Mouse (Mus musculus) heart, adult 18-20 months (tissue): Measurements from ENCODE around the gene Gm48552. TPM values are rescaled to one million over a fixed set of nuclear protein-coding genes. Genes with fewer than 3 reads are reported as not detected.
A peak's percentile ranks its signal among the peaks of the same experiment; 100 is the strongest.

ENCODE experiments used
- DNase-seq, 2 experiments: peaks; one replicate each; pipeline ENCODE4 v3.0.0; 2021 to 2022; ENCODE audit warnings: mixed read lengths in 1 of 2
- long read RNA-seq, 2 experiments: library from polyadenylated mRNA; stranded (forward); transcript quantifications; one replicate each; pipeline ENCODE4 v2.0.0; 2021
- total RNA-seq, 2 experiments: library from RNA; stranded (reverse); gene quantifications; 2 replicates each; pipeline ENCODE4 v1.2.3; 2021

Gene Gm48552
- total RNA-seq, result under 1 TPM in 1 of 2 experiments, not detected in 1; 0.51 TPM
- long read RNA-seq, experiment 1, result 0 reads
- long read RNA-seq, experiment 2, result 0 reads

- DNase-seq, result no peak
Observed at GRCm38 (mm10) chr10:81388505-81389055, at the start of gene Gm48552. Gm48552 (plus strand) TSS chr10:81389005.

- DNase-seq, result no peak
Observed at GRCm38 (mm10) chr10:81340551-81341332, 48.1 kb upstream of the Gm48552 start.

DNA sequence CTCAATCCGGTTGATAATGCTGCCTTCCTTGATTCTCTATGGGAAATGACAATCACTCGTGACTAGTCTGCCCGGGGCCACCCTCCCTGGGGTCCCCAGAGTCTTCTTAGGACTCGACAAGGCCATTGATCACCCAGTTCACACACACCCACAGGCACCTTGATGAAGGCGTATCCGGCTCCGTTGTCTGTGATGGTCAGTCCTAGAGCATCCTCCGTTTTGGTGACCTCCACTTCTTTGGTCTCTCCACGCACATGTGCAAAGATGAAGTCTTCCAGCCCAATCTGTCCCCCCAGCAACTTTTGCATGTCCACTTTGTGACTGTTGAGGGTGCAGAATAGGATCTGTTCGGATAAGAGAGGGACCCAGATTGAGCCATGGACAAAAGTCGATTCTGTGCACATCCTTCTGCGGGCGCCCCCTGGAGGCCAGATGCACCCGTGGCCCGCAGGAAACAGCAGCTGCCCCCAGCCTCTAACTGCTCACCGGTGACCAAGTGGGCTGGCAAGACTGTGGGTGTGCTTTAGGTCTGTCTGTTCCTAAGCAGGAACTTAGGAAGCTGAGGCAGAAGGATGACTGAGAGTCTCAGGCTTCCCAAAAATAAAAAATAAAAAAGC lies 47.4 kb upstream of the Gm48552 start:
- DNase-seq, result peak; percentile 66 to 90

GRCm38 (mm10) chr10:81342686-81343505 lies 45.9 kb upstream of the Gm48552 start, which contains the start of gene Gipc3:
Gipc3 (minus strand) TSS chr10:81343266.
- peak in 1 of 2 experiments; percentile 39 for DNase-seq

GRCm38 (mm10) chr10:81344421-81345161 lies 44.2 kb upstream of the Gm48552 start:
- DNase-seq, result peak in 1 of 2 experiments; percentile 50

DNA sequence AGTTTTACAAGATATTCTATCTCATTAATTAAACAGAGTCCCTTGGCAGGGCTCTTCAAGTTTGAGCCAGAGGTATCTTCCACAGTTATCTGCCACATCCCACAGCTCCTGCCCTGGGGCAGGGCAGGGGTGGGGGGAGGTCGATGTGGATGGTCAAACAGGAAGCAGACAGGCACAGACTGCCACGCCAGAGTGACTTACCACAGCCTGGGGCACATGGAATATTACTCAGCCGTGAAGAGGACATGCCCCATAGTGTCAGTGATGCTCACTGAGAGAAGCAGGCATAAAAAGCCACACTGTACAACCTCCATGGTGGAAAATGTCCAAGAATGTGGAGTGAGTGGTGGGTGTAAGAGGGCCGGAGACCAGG lies 43.7 kb upstream of the Gm48552 start:
- DNase-seq, result no peak

DNA sequence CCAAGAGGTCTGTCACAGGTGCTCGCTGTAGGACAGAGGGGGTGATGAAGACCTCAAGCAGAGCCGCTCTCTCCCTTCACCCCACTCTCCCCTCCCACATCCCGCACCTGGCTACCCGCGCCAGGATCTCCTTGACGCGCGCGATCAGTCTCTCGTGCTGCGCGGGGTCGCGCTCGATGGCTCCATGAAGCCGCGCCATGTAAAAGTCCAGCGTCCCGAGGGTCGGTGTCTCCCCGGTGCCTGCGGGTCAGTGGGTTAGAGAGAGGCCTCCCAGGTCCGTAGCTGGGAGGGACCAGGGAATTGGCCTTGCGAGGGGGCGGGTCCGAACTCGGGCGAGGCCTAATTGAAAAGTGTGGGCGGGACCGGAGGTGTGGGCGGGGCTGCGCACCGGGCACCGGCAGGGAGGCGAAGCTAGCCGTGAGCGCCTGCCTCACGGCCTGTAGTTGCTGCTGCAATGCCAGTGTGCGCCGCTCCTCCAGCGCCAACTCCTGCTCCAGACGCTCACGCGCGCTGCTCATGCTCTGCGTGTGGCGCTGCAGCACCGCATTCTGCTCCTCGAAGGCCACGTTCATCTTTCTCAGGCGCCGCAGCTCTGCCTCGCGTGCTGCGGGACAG lies 42.2 kb upstream of the Gm48552 start:
- DNase-seq, result no peak

DNA sequence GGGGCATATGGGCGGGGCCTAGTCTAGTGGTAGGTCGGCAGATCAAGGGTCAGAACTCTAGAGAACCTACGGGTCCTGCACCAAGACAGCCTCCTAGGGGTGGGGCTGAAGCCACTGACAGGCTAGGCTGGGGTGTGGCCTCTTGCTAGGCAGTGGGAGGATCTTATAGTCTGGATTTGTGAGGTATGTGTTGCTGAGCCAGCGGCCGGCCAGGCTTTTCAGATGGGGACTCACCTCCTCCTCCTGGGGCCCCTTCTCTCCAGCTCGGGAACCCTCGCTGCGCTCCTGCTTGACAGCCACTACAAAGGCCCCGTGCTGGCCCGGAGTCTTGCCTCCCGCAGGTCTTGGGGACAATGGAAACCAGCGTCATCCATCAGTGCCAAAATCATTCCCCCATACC lies 39.7 kb upstream of the Gm48552 start:
- DNase-seq, result peak in 1 of 2 experiments; percentile 41

- DNase-seq, result no peak
Observed at GRCm38 (mm10) chr10:81349961-81350350, 38.8 kb upstream of the Gm48552 start.

DNA sequence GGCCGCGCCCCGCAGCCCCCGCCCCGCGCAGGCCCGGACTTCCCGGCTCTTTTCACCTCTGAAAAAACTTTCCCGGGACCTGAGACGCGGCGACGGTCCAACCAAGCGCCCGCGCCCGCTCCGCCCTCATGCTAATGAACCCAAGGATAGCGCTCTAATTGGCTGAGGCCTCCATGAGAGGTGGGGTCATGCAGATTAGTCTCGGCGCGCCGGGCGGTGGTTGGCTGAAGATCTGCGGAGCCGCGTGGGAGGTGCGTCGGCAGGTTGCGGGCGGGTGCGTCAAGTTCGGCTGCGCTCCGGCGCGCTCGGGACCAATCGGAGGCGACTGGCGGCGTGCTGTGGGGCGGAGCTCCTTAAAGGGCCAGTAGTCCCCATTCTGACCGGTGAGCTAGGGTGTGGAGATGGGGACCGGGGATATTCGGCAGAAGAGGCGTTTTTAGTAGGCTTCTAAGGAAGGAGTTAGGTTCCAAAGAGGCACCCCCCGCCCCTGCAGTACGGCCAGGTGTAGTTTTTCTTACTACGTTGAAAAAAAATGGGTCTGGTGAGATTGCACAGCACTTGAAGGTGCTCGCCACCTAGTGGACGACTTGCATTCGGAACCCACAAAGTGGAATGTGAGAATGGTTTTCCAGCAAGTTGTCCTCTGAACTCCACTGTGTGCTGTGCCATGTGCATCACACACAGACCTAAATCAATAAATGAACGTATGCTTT lies 38.3 kb upstream of the Gm48552 start, which contains the start of gene Hmg20b:
Gene Hmg20b (minus strand): TSS at position 130 of the 713 bp plus-strand sequence.
- peak; percentile 99 to 100 for DNase-seq

- DNase-seq, result no peak
Observed at GRCm38 (mm10) chr10:81351678-81352291, 37.0 kb upstream of the Gm48552 start.

- DNase-seq, result no peak
Observed at GRCm38 (mm10) chr10:81354738-81355477, 33.9 kb upstream of the Gm48552 start.

DNA sequence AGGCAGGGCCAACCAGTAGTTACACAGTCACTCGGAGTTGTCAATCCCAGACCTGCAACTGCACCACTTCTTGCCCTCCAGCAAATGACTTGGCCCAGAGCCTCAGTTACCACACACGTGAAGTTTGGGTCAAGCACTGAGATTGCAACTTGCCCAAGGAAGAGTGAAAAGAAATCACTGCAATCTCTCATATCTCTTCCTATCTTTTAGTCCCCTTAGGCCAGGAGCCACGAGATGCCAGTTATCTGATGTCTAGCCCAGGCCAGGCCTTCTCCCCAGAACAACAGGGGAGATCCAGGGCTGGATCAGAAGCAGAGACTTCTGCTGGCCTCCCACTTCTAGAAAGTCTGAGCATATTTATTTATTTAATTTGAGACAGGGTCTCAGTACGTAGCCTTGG lies 33.3 kb upstream of the Gm48552 start:
- no peak for DNase-seq

- DNase-seq, result peak in 1 of 2 experiments; percentile 30
Observed at GRCm38 (mm10) chr10:81356352-81356990, 32.3 kb upstream of the Gm48552 start.

GRCm38 (mm10) chr10:81356991-81357844 lies 31.6 kb upstream of the Gm48552 start, which contains the start of gene Mfsd12:
Mfsd12 (plus strand) TSS chr10:81357491.
- peak; percentile 94 to 95 for DNase-seq

- no peak for DNase-seq
Observed at GRCm38 (mm10) chr10:81358209-81358608, 30.6 kb upstream of the Gm48552 start.

- no peak for DNase-seq
Observed at GRCm38 (mm10) chr10:81358841-81359240, 30.0 kb upstream of the Gm48552 start.
